Mouse (Mus musculus): ENCODE data around the gene Setd1b. TPM values are rescaled to one million over a fixed set of nuclear protein-coding genes. Genes with fewer than 3 reads are reported as not detected.

The Setd1b gene
- 3.3 and 3.9 TPM in 2 replicates for polyA plus RNA-seq (2012)

DNA sequence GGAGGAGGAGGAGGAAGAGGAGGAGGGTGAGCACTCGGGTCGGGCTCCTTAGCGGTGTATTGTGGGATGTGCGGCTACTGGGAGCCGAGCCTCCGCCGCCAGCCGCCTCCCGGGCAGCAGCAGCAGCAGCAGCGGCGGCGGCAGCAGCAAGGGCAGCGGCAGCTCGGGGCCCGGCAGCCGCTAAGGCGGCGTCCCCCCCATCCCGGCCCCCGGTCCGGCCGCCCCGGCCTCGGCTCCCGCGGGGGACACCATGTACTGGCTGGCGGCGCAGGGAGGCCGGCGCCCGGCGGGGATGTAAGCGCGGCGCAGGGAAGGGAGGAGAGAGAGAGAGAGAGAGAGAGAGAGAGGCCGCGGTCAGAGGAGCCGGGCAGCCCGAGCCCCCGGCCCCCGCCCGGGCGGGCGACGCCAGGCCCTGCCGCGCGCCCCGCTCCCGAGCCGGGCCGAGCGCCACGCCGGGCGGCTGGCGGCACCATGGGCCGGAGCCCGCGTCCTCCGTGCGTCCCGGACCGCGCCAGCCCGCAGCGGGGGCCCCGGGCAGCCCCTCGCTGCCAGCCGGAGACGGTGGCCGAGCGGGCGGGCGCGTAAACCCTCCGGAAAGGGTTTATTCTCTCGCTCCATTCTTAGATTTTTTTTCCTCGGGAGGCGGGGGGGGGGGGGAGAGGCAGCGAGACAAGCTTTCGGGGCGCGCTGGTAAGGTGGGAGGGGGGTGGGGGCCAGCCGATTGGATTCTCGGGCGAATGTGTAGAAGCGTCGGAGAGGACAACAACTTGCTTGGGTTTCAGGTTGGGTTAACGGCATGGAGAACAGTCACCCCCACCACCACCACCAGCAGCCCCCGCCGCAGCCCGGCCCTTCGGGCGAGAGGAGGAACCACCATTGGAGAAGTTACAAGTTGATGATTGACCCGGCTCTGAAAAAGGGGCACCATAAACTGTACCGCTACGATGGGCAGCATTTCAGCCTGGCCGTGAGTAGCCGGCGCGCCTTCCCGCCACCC lies at the start of gene Setd1b:
Gene Setd1b (plus strand): TSS at position 33 of the 997 bp plus-strand sequence.
- H3K36me3 ChIP-seq (ENCODE audit: control insufficient read depth): peaks cover 47% of the 10 kb centered on the region
- TF ChIP-seq TAL1 (IDR thresholded peaks at IDR 0.05; ENCODE audit: low read length) (no peak), GATA1 (IDR thresholded peaks at IDR 0.05; ENCODE audit: low read length) (no peak)
- H3K4me3 ChIP-seq (replicated peaks): peak within 1 kb of the TSS; percentile 82
- no peaks in the 10 kb centered on the region for H3K9me3 ChIP-seq (ENCODE audit: control insufficient read depth, low read length)
- peaks cover 72% of the 10 kb centered on the region for H3K4me1 ChIP-seq (ENCODE audit: control insufficient read depth)
- no peaks in the 10 kb centered on the region for H3K27me3 ChIP-seq (ENCODE audit: control insufficient read depth)

DNA sequence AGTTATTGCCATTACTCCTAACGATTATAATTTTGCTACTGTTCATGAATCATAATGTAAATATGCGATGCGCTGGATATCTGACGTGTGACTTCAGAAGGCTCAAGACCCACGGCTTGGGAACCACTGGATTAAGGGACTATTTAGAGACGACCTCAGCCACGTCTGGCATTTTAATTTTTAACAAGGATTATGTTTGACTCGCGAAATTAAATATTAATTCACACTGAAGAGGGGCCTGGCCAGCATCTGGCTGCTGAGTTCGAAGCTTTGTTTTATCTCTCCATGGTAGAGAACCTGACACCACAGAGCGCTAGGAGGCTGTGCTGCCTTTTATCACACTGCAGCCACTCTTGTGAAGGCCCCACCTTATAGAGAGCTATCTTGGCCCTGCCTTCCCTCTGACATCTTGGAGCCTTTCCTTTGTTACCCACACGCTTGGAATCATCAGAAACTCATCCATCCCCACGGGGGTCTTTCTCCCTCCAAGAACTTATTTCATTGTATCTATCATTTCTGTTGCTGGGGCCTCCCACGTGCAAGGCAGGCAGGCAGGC lies 48.8 kb upstream of the Setd1b start:
- Histone ChIP-seq H3K9me3 (ENCODE audit: control insufficient read depth, low read length) (peaks cover 7% of the 10 kb centered on the region), H3K36me3 (ENCODE audit: control insufficient read depth) (peaks cover 77% of the 10 kb centered on the region), H3K4me3 (replicated peaks) (peak overlapping the region; percentile 41), H3K4me1 (ENCODE audit: control insufficient read depth) (peaks cover 98% of the 10 kb centered on the region), H3K27me3 (ENCODE audit: control insufficient read depth) (no peaks in the 10 kb centered on the region)
- TF ChIP-seq TAL1 (IDR thresholded peaks at IDR 0.05; ENCODE audit: low read length): peak; percentile 69
- peak; percentile 78 for TF ChIP-seq GATA1 (IDR thresholded peaks at IDR 0.05; ENCODE audit: low read length)

DNA sequence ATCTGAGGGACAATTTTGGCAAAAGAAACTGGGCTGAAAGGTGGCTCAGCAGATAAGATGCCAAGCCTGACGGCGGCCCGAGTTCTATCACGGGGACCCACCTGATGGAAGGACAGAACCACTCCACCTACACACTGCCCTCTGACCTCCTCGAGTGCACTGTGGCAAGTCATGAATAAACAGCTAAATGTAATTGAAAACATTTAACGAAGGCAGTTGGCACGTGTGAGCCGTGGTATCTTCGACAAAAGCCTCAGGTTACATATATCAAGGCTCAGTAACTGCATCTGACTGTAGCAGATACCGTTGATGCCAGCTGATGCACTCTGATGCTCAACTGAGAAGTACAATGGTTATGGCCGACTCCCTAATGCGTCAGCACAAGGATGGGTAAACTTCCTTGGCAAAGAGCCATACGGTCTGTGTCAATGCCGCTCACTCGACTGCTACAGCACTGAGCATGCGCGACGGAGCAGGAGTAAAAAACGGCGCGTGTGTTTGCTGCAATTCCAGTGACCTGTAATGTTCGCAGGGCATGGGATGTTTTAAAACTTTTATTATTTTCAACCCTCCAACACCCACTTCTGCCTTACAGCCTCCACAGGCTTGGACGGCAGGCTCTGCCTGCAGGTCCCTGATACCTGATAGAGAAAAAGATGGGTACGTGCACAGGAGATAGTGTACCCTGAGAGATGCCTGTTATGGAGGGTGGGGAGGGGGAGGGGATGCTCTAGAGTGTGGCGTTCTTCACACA lies 47.6 kb upstream of the Setd1b start:
- peak; percentile 90 for TF ChIP-seq GATA1 (IDR thresholded peaks at IDR 0.05; ENCODE audit: low read length)
- peak; percentile 90 for TF ChIP-seq TAL1 (IDR thresholded peaks at IDR 0.05; ENCODE audit: low read length)
- H3K4me1 ChIP-seq (ENCODE audit: control insufficient read depth): peaks cover 95% of the 10 kb centered on the region
- no peaks in the 10 kb centered on the region for H3K27me3 ChIP-seq (ENCODE audit: control insufficient read depth)
- peaks cover 77% of the 10 kb centered on the region for H3K36me3 ChIP-seq (ENCODE audit: control insufficient read depth)
- H3K9me3 ChIP-seq (ENCODE audit: control insufficient read depth, low read length): peaks cover 1% of the 10 kb centered on the region
- H3K4me3 ChIP-seq (replicated peaks): peak overlapping the region; percentile 58

DNA sequence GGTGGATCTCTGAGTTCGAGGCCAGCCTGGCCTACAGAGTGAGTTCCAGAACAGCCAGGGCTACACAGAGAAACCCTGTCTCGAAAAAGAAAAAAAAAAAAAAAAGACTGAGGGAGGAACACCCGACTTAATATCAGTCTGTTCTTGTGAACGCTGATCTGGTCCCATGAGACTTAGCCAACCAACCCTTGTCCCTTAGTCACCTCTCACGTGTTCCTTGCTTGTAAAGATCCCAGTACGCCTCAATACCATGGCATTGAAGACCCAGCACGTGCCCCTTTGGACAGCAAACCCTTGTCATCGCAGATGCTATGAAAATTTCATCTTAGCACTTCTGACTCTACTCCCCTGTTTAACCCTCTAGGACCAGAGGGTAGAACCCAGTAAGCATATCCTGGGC lies 45.7 kb upstream of the Setd1b start:
- peaks cover 87% of the 10 kb centered on the region for H3K4me1 ChIP-seq (ENCODE audit: control insufficient read depth)
- no peaks in the 10 kb centered on the region for H3K9me3 ChIP-seq (ENCODE audit: control insufficient read depth, low read length)
- peaks cover 79% of the 10 kb centered on the region for H3K36me3 ChIP-seq (ENCODE audit: control insufficient read depth)
- TF ChIP-seq GATA1 (IDR thresholded peaks at IDR 0.05; ENCODE audit: low read length): no peak
- TF ChIP-seq TAL1 (IDR thresholded peaks at IDR 0.05; ENCODE audit: low read length): no peak
- H3K4me3 ChIP-seq (replicated peaks): no peak overlapping the region
- H3K27me3 ChIP-seq (ENCODE audit: control insufficient read depth): no peaks in the 10 kb centered on the region

DNA sequence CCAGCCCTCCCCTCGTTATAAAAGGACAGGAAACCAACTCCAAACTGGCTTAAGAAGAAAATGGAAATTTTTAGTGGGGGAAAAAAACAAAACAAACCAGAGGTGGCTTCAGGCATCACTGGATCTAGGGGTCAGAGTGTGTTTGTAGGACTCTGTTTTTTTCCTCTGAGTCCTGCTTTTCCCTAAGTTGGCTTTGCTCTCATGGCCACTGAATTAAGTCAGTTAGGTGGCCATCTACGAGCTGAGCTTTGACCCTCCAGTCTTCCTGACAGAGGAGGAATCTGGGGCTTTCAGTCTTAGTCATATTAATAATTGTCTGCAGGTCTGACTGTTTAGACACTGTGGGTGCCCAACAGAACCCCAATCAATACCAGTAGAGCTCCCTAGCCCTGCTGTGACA lies 43.5 kb upstream of the Setd1b start:
- TF ChIP-seq GATA1 (IDR thresholded peaks at IDR 0.05; ENCODE audit: low read length): no peak
- TF ChIP-seq TAL1 (IDR thresholded peaks at IDR 0.05; ENCODE audit: low read length): no peak
- peaks cover 86% of the 10 kb centered on the region for H3K36me3 ChIP-seq (ENCODE audit: control insufficient read depth)

DNA sequence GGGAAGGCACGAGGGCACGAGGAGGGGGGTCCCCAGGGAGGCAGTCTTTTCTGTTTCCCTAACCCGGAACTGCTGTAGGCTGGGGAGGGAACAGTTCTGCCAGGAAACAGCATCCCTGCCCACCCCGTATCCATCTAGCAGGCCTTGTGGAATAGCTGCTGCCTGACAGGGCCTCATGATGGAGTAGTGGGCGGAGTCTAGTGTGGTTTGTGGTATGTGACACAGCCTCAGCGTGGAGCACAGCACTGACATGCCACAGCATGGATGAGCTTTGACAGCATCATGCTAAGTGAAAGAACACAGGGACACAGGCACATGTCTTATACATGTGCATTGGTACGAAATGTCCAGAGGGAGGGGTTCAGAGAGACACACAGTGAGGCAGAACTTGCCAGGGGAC lies 39.6 kb upstream of the Setd1b start:
- no peaks in the 10 kb centered on the region for H3K9me3 ChIP-seq (ENCODE audit: control insufficient read depth, low read length)
- TF ChIP-seq TAL1 (IDR thresholded peaks at IDR 0.05; ENCODE audit: low read length) (no peak), GATA1 (IDR thresholded peaks at IDR 0.05; ENCODE audit: low read length) (no peak)
- H3K27me3 ChIP-seq (ENCODE audit: control insufficient read depth): no peaks in the 10 kb centered on the region
- H3K4me3 ChIP-seq (replicated peaks): no peak overlapping the region
- peaks cover 46% of the 10 kb centered on the region for H3K4me1 ChIP-seq (ENCODE audit: control insufficient read depth)
- H3K36me3 ChIP-seq (ENCODE audit: control insufficient read depth): peaks cover 100% of the 10 kb centered on the region

More for the DNA sequence above, 43.5 kb upstream of the Setd1b start:
- Histone ChIP-seq H3K27me3 (ENCODE audit: control insufficient read depth) (no peaks in the 10 kb centered on the region), H3K9me3 (ENCODE audit: control insufficient read depth, low read length) (no peaks in the 10 kb centered on the region), H3K4me1 (ENCODE audit: control insufficient read depth) (peaks cover 75% of the 10 kb centered on the region), H3K4me3 (replicated peaks) (no peak overlapping the region)

DNA sequence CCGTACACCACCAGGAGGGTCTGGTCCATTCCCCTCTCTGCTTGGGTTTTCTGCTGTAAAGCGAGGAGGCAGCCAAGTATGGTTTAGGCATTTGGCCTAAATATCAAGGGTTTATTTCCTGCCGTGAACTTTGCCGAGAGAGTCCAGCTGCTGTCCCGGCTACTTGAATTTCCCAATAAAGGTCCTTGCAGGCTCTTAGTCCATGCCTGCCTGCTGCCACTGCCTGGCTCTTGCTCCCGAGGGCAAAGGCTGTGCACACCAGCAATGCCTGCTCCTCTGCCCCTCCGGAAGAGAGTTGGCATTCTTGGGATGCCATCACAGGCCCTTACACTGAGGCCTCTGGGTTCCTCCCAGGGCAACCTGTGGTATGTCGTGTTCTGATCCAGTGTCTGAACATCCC lies 38.4 kb upstream of the Setd1b start:
- no peaks in the 10 kb centered on the region for H3K9me3 ChIP-seq (ENCODE audit: control insufficient read depth, low read length)
- H3K27me3 ChIP-seq (ENCODE audit: control insufficient read depth): no peaks in the 10 kb centered on the region
- peaks cover 99% of the 10 kb centered on the region for H3K36me3 ChIP-seq (ENCODE audit: control insufficient read depth)
- TF ChIP-seq GATA1 (IDR thresholded peaks at IDR 0.05; ENCODE audit: low read length) (no peak), TAL1 (IDR thresholded peaks at IDR 0.05; ENCODE audit: low read length) (no peak)
- peaks cover 36% of the 10 kb centered on the region for H3K4me1 ChIP-seq (ENCODE audit: control insufficient read depth)
- no peak overlapping the region for H3K4me3 ChIP-seq (replicated peaks)

DNA sequence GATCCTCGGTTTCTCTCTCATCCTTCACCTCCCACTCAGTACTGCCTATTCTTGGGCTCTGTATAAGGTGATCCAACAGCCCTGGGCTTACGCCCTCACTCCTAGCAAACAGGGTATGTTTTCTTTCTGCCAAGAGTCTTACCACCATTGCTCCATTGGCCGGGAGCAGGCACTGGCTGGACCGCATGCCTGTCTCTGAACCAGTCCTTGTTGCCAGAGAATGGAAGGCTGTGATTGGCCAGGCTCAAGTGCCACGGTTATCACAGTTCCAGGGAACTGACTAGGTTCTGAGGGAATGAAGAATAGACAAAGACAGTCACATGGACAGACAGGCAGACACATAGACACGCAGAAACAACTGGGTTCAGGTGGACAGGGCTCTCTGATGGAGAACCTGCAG lies 37.2 kb upstream of the Setd1b start:
- Histone ChIP-seq H3K27me3 (ENCODE audit: control insufficient read depth) (no peaks in the 10 kb centered on the region), H3K4me3 (replicated peaks) (no peak overlapping the region), H3K9me3 (ENCODE audit: control insufficient read depth, low read length) (no peaks in the 10 kb centered on the region), H3K36me3 (ENCODE audit: control insufficient read depth) (peaks cover 98% of the 10 kb centered on the region), H3K4me1 (ENCODE audit: control insufficient read depth) (peaks cover 32% of the 10 kb centered on the region)
- TF ChIP-seq TAL1 (IDR thresholded peaks at IDR 0.05; ENCODE audit: low read length) (no peak), GATA1 (IDR thresholded peaks at IDR 0.05; ENCODE audit: low read length) (no peak)

All from erythroblast, embryonic 14.5 days (primary cell).